Mouse (Mus musculus) intestine, postnatal 0 days (tissue): ENCODE data around the gene Hace1. TPM values are rescaled to one million over a fixed set of nuclear protein-coding genes. Genes with fewer than 3 reads are reported as not detected.

Experiments
- ATAC-seq: fragments of 200-750 bp; cut with Nextera tagmentation; 2 replicates; pipeline ENCODE4 v1.8.0; 2017; ENCODE audit warnings: mild to moderate bottlenecking, moderate TSS enrichment, moderate library complexity
- H3K27ac ChIP-seq: fragments of 300-500 bp; sonication (generic); 2 replicates; pipeline ENCODE4 v1.5.1; 2014; ENCODE audit warnings: mild to moderate bottlenecking, low read depth, low read length, moderate library complexity
- H3K27me3 ChIP-seq: fragments of 300-500 bp; sonication (generic); replicated peaks from 2 replicates; pipeline ENCODE4 v1.6.1; 2014; ENCODE audit warnings: low read length, mixed read lengths; ENCODE audit not compliant: control insufficient read depth, insufficient read depth
- H3K36me3 ChIP-seq: fragments of 300-500 bp; sonication (generic); 2 replicates; pipeline ENCODE4 v1.6.1; 2014; ENCODE audit warnings: mild to moderate bottlenecking, moderate library complexity; ENCODE audit not compliant: control insufficient read depth, insufficient read depth
- H3K4me1 ChIP-seq: fragments of 300-500 bp; sonication (generic); replicated peaks from 2 replicates; pipeline ENCODE4 v1.6.1; 2014; ENCODE audit warnings: antibody characterized with exemption, low read length, mixed read lengths; ENCODE audit not compliant: control insufficient read depth, insufficient read depth
- H3K4me2 ChIP-seq: fragments of 300-500 bp; sonication (generic); replicated peaks from 2 replicates; pipeline ENCODE4 v1.6.1; 2014; ENCODE audit warnings: low read depth, mild to moderate bottlenecking, moderate library complexity
- H3K4me3 ChIP-seq: fragments of 300-500 bp; sonication (generic); 2 replicates; pipeline ENCODE4 v1.5.1; 2014; ENCODE audit warnings: low read depth, low read length
- H3K9ac ChIP-seq: fragments of 300-500 bp; sonication (generic); 2 replicates; pipeline ENCODE4 v1.6.1; 2014; ENCODE audit warnings: mild to moderate bottlenecking, low read depth, low read length
- H3K9me3 ChIP-seq: fragments of 300-500 bp; sonication (generic); 2 replicates; pipeline ENCODE4 v1.6.1; 2016; ENCODE audit warnings: mixed run types; ENCODE audit not compliant: control insufficient read depth
- CTCF ChIP-seq: sonication (generic); IDR thresholded peaks from 2 replicates; pipeline ENCODE4 v1.5.1; 2016; ENCODE audit warnings: low read depth, mild to moderate bottlenecking, control low read depth, antibody characterized with exemption, moderate library complexity
- WGBS: fragments of 180-500 bp; shearing (Covaris S2); extraction: QIAGEN DNeasy Blood & Tissue Kit; methylation state at CpG from one replicate; pipeline ENCODE4 v1.1.7; 2014; 5-methylcytosine and 5-hydroxymethylcytosine counted together
- polyA plus RNA-seq: library from polyadenylated mRNA; unstranded; fragments of >200 nt; fragmentation: Nextera tagmentation; extraction: Ambion mirVana; gene quantifications from 2 replicates; pipeline ENCODE4 v1.2.1, GENCODE M21; 2015

The Hace1 gene
- polyA plus RNA-seq, 1 experiment from 2014 or later = 6.1 TPM

- no peaks in the 10 kb centered on the region for H3K9me3 ChIP-seq
- no peaks in the 10 kb centered on the region for H3K27me3 ChIP-seq
- H3K4me2 ChIP-seq = no peak overlapping the region
- TF ChIP-seq CTCF = peak; percentile 54
- ATAC-seq = no peak
- no peak overlapping the region for H3K27ac ChIP-seq
- H3K9ac ChIP-seq = no peak overlapping the region
- peaks cover 11% of the 10 kb centered on the region; the same call in 1 of the 2 replicates for H3K36me3 ChIP-seq
- H3K4me3 ChIP-seq = no peak overlapping the region
- H3K4me1 ChIP-seq = no peaks in the 10 kb centered on the region
Observed at GRCm38 (mm10) chr10:45676796-45677195, 99.2 kb downstream of the Hace1 start.

- Histone ChIP-seq H3K4me3 (no peak overlapping the region), H3K27me3 (no peaks in the 10 kb centered on the region), H3K36me3 (no peaks in the 10 kb centered on the region), H3K4me1 (no peaks in the 10 kb centered on the region), H3K9me3 (no peaks in the 10 kb centered on the region), H3K4me2 (no peak overlapping the region), H3K27ac (no peak overlapping the region), H3K9ac (no peak overlapping the region)
- no peak for ATAC-seq
- 92% methylated on average over 1 of the region's 1 CpGs for WGBS
- no peak for TF ChIP-seq CTCF
Observed at GRCm38 (mm10) chr10:45686191-45686590, 108.6 kb downstream of the Hace1 start.

GRCm38 (mm10) chr10:45694931-45695330 is 117.3 kb downstream of the Hace1 start:
- Histone ChIP-seq H3K4me1 (no peaks in the 10 kb centered on the region), H3K27ac (no peak overlapping the region), H3K4me3 (no peak overlapping the region), H3K9me3 (no peaks in the 10 kb centered on the region), H3K27me3 (no peaks in the 10 kb centered on the region), H3K9ac (no peak overlapping the region), H3K36me3 (no peaks in the 10 kb centered on the region), H3K4me2 (no peak overlapping the region)
- no peak for TF ChIP-seq CTCF
- ATAC-seq = no peak

GRCm38 (mm10) chr10:45695522-45695921 is 117.9 kb downstream of the Hace1 start:
- no peaks in the 10 kb centered on the region for H3K4me1 ChIP-seq
- no peaks in the 10 kb centered on the region for H3K9me3 ChIP-seq
- H3K4me2 ChIP-seq = no peak overlapping the region
- no peaks in the 10 kb centered on the region for H3K27me3 ChIP-seq
- no peak for TF ChIP-seq CTCF
- WGBS = 98% methylated on average over 1 of the region's 1 CpGs
- H3K36me3 ChIP-seq = no peaks in the 10 kb centered on the region
- H3K4me3 ChIP-seq = no peak overlapping the region
- peak; percentile 51; the same call in 1 of the 2 replicates for ATAC-seq
- no peak overlapping the region for H3K27ac ChIP-seq
- no peak overlapping the region for H3K9ac ChIP-seq

- ATAC-seq = no peak
- Histone ChIP-seq H3K9ac (no peak overlapping the region), H3K4me3 (no peak overlapping the region), H3K4me1 (no peaks in the 10 kb centered on the region), H3K27me3 (no peaks in the 10 kb centered on the region), H3K4me2 (no peak overlapping the region), H3K9me3 (no peaks in the 10 kb centered on the region), H3K27ac (no peak overlapping the region), H3K36me3 (peaks cover 6% of the 10 kb centered on the region)
- no peak for TF ChIP-seq CTCF
- 88% methylated on average over 3 of the region's 3 CpGs for WGBS
Observed at GRCm38 (mm10) chr10:45698930-45699329, 121.3 kb downstream of the Hace1 start.

GRCm38 (mm10) chr10:45706849-45707248 is 129.2 kb downstream of the Hace1 start:
- no peak for ATAC-seq
- Histone ChIP-seq H3K4me2 (no peak overlapping the region), H3K36me3 (no peaks in the 10 kb centered on the region), H3K4me3 (no peak overlapping the region), H3K27ac (no peak overlapping the region), H3K9ac (no peak overlapping the region), H3K4me1 (no peaks in the 10 kb centered on the region), H3K9me3 (no peaks in the 10 kb centered on the region), H3K27me3 (no peaks in the 10 kb centered on the region)
- 71% methylated on average over 2 of the region's 2 CpGs for WGBS
- TF ChIP-seq CTCF = no peak

GRCm38 (mm10) chr10:45710848-45711247 is 133.2 kb downstream of the Hace1 start:
- ATAC-seq = no peak
- 92% methylated on average over 3 of the region's 3 CpGs for WGBS
- no peaks in the 10 kb centered on the region for H3K27me3 ChIP-seq
- no peak overlapping the region for H3K27ac ChIP-seq
- no peak overlapping the region for H3K4me3 ChIP-seq
- no peak for TF ChIP-seq CTCF
- no peak overlapping the region for H3K9ac ChIP-seq
- H3K4me2 ChIP-seq = no peak overlapping the region
- H3K4me1 ChIP-seq = no peaks in the 10 kb centered on the region
- H3K9me3 ChIP-seq = no peaks in the 10 kb centered on the region
- H3K36me3 ChIP-seq = peaks cover 6% of the 10 kb centered on the region; the same call in 1 of the 2 replicates
